Mouse (Mus musculus) lung, postnatal 0 days (tissue): Measurements from ENCODE around the gene Phgr1.

Experiments used
- CTCF ChIP-seq: IDR thresholded peaks from 2 replicates; pipeline ENCODE4 v1.5.1; 2016; ENCODE audit warnings: antibody characterized with exemption, mild to moderate bottlenecking
- EP300 ChIP-seq: IDR thresholded peaks from 2 replicates; pipeline ENCODE4 v1.6.1; 2016; ENCODE audit warnings: antibody characterized with exemption, mild to moderate bottlenecking, control low read depth

DNA sequence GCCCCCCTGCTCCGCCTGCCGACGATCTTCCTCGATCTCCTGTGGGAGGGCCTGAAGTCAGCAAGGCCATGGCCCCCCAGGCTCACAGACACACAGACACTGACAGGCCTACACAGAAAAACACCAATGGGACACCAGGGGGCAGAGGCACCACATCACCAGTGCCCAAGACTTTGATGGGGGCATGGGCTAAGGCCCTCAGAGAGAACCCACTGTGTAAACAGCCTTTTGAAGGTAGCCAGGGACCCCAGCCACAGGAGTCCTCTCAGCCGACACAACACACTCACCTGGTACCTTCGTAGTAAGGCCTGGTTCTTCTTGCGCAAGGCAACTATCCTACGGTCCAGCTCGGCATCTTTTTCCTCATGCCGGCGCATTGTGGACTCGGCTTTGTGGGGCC lies 11.2 kb upstream of the Phgr1 start:
- TF ChIP-seq EP300 (no peak), CTCF (peak; percentile 61)
